Mouse (Mus musculus) limb, embryonic 11.5 days (tissue): Measurements from ENCODE around the gene Eif5. TPM values are rescaled to one million over a fixed set of nuclear protein-coding genes. Genes with fewer than 3 reads are reported as not detected.

Source experiments
- ATAC-seq: fragments of 200-750 bp; cut with Nextera tagmentation; 2 replicates; pipeline ENCODE4 v1.8.0; 2017; ENCODE audit warnings: low read depth; ENCODE audit not compliant: insufficient number of reproducible peaks, low FRiP score, low TSS enrichment
- DNase-seq: peaks from one replicate; pipeline ENCODE4 v3.0.0-alpha.2; 2015; ENCODE audit warnings: low spot score
- H3K27ac ChIP-seq: fragments of 300-500 bp; sonication (generic); replicated peaks from 2 replicates; pipeline ENCODE4 v1.5.1; 2014; ENCODE audit warnings: low read depth, mild to moderate bottlenecking, low read length
- H3K27me3 ChIP-seq: fragments of 300-500 bp; sonication (generic); 2 replicates; pipeline ENCODE4 v1.6.1; 2014; ENCODE audit warnings: mild to moderate bottlenecking, low read length, mixed read lengths; ENCODE audit not compliant: control insufficient read depth, insufficient read depth
- H3K36me3 ChIP-seq: fragments of 300-500 bp; sonication (generic); 2 replicates; pipeline ENCODE4 v1.6.1; 2014; ENCODE audit warnings: mild to moderate bottlenecking, low read length, moderate library complexity, mixed read lengths; ENCODE audit not compliant: control insufficient read depth, insufficient read depth
- H3K4me1 ChIP-seq: fragments of 300-500 bp; sonication (generic); 2 replicates; pipeline ENCODE4 v1.6.1; 2014; ENCODE audit warnings: low read length, mixed read lengths; ENCODE audit not compliant: control insufficient read depth, insufficient read depth
- H3K4me2 ChIP-seq: fragments of 300-500 bp; sonication (generic); 2 replicates; pipeline ENCODE4 v1.6.1; 2014; ENCODE audit warnings: low read depth, mild to moderate bottlenecking, moderate library complexity; ENCODE audit not compliant: severe bottlenecking
- H3K4me3 ChIP-seq: fragments of 300-500 bp; sonication (generic); 2 replicates; pipeline ENCODE4 v1.5.1; 2014; ENCODE audit warnings: low read depth, low read length
- H3K9ac ChIP-seq: fragments of 300-500 bp; sonication (generic); 2 replicates; pipeline ENCODE4 v1.6.1; 2014; ENCODE audit warnings: mild to moderate bottlenecking, low read length
- H3K9me3 ChIP-seq: fragments of 300-500 bp; sonication (generic); 2 replicates; pipeline ENCODE4 v1.6.1; 2016; ENCODE audit warnings: low read length; ENCODE audit not compliant: control insufficient read depth
- WGBS: fragments of 180-500 bp; shearing (Covaris S2); extraction: QIAGEN DNeasy Blood & Tissue Kit; methylation state at CpG from one replicate; pipeline ENCODE4 v1.1.7; 2014; 5-methylcytosine and 5-hydroxymethylcytosine counted together
- polyA plus RNA-seq: library from polyadenylated mRNA; unstranded; fragments of >200 nt; fragmentation: Nextera tagmentation; extraction: Ambion mirVana; gene quantifications from 2 replicates; pipeline ENCODE4 v1.2.1, GENCODE M21; 2014

Gene Eif5
- polyA plus RNA-seq, 1 experiment from 2014 or later = 666 TPM

GRCm38 (mm10) chr12:111515920-111516319 lies 21.9 kb upstream of the Eif5 start:
- WGBS = 88% methylated on average over 5 of the region's 5 CpGs
- H3K27ac ChIP-seq = no peak overlapping the region
- H3K9ac ChIP-seq = no peak overlapping the region
- no peaks in the 10 kb centered on the region for H3K36me3 ChIP-seq
- H3K27me3 ChIP-seq = no peaks in the 10 kb centered on the region
- no peaks in the 10 kb centered on the region; the same call in 1 of the 2 replicates for H3K9me3 ChIP-seq
- no peak overlapping the region for H3K4me3 ChIP-seq
- H3K4me1 ChIP-seq = no peaks in the 10 kb centered on the region
- no peak overlapping the region for H3K4me2 ChIP-seq
- DNase-seq (no peak), ATAC-seq (no peak)

GRCm38 (mm10) chr12:111516826-111517225 lies 21.0 kb upstream of the Eif5 start:
- no peak for DNase-seq
- H3K27ac ChIP-seq = no peak overlapping the region
- H3K9ac ChIP-seq = no peak overlapping the region
- H3K9me3 ChIP-seq = no peaks in the 10 kb centered on the region; the same call in 1 of the 2 replicates
- H3K27me3 ChIP-seq = no peaks in the 10 kb centered on the region
- no peaks in the 10 kb centered on the region for H3K4me1 ChIP-seq
- no peak overlapping the region for H3K4me3 ChIP-seq
- H3K36me3 ChIP-seq = no peaks in the 10 kb centered on the region
- WGBS = 88% methylated on average over 6 of the region's 6 CpGs
- ATAC-seq = no peak
- no peak overlapping the region for H3K4me2 ChIP-seq

GRCm38 (mm10) chr12:111517901-111518300 lies 19.9 kb upstream of the Eif5 start:
- no peak overlapping the region for H3K9ac ChIP-seq
- H3K27me3 ChIP-seq = no peaks in the 10 kb centered on the region
- ATAC-seq (no peak), DNase-seq (no peak)
- H3K4me1 ChIP-seq = no peaks in the 10 kb centered on the region
- H3K4me2 ChIP-seq = no peak overlapping the region
- H3K36me3 ChIP-seq = no peaks in the 10 kb centered on the region
- no peak overlapping the region for H3K27ac ChIP-seq
- H3K9me3 ChIP-seq = no peaks in the 10 kb centered on the region; the same call in 1 of the 2 replicates
- no peak overlapping the region for H3K4me3 ChIP-seq
- WGBS = 60% methylated on average over 4 of the region's 4 CpGs

- no peak for ATAC-seq
Measured at GRCm38 (mm10) chr12:111518391-111518790, 19.4 kb upstream of the Eif5 start.

GRCm38 (mm10) chr12:111519821-111520220 lies 18.0 kb upstream of the Eif5 start:
- Histone ChIP-seq H3K4me2 (no peak overlapping the region), H3K27me3 (no peaks in the 10 kb centered on the region), H3K36me3 (no peaks in the 10 kb centered on the region), H3K4me3 (no peak overlapping the region), H3K4me1 (no peaks in the 10 kb centered on the region), H3K9ac (no peak overlapping the region), H3K27ac (no peak overlapping the region), H3K9me3 (no peaks in the 10 kb centered on the region; the same call in 1 of the 2 replicates)
- 58% methylated on average over 5 of the region's 5 CpGs for WGBS
- DNase-seq = no peak
- no peak for ATAC-seq

More at GRCm38 (mm10) chr12:111518391-111518790, 19.4 kb upstream of the Eif5 start:
- Histone ChIP-seq H3K27me3 (no peaks in the 10 kb centered on the region), H3K9me3 (no peaks in the 10 kb centered on the region; the same call in 1 of the 2 replicates), H3K4me3 (no peak overlapping the region), H3K27ac (no peak overlapping the region), H3K4me2 (no peak overlapping the region), H3K9ac (no peak overlapping the region), H3K4me1 (no peaks in the 10 kb centered on the region), H3K36me3 (no peaks in the 10 kb centered on the region)
- 90% methylated on average over 9 of the region's 9 CpGs for WGBS
- DNase-seq = no peak

- no peak for ATAC-seq
- DNase-seq = no peak
- Histone ChIP-seq H3K27ac (no peak overlapping the region), H3K4me3 (no peak overlapping the region), H3K9ac (no peak overlapping the region), H3K9me3 (no peaks in the 10 kb centered on the region; the same call in 1 of the 2 replicates), H3K4me2 (no peak overlapping the region), H3K4me1 (no peaks in the 10 kb centered on the region), H3K27me3 (no peaks in the 10 kb centered on the region), H3K36me3 (no peaks in the 10 kb centered on the region)
- WGBS = 84% methylated on average over 2 of the region's 2 CpGs
Measured at GRCm38 (mm10) chr12:111520994-111521393, 16.8 kb upstream of the Eif5 start.

- DNase-seq = no peak
- no peaks in the 10 kb centered on the region; the same call in 1 of the 2 replicates for H3K9me3 ChIP-seq
- WGBS = 74% methylated on average over 1 of the region's 1 CpGs
- no peak overlapping the region for H3K4me3 ChIP-seq
- H3K9ac ChIP-seq = no peak overlapping the region
- H3K4me2 ChIP-seq = no peak overlapping the region
- H3K27me3 ChIP-seq = no peaks in the 10 kb centered on the region
- H3K27ac ChIP-seq = no peak overlapping the region
- H3K4me1 ChIP-seq = no peaks in the 10 kb centered on the region
- no peak for ATAC-seq
- H3K36me3 ChIP-seq = no peaks in the 10 kb centered on the region
Measured at GRCm38 (mm10) chr12:111524469-111524868, 13.3 kb upstream of the Eif5 start.

- no peak overlapping the region for H3K9ac ChIP-seq
- WGBS = 84% methylated on average over 3 of the region's 3 CpGs
- ATAC-seq = no peak
- H3K4me3 ChIP-seq = no peak overlapping the region
- no peak overlapping the region for H3K27ac ChIP-seq
- H3K4me1 ChIP-seq = no peaks in the 10 kb centered on the region
- DNase-seq = no peak
- H3K9me3 ChIP-seq = no peaks in the 10 kb centered on the region; the same call in 1 of the 2 replicates
- H3K36me3 ChIP-seq = no peaks in the 10 kb centered on the region
- H3K27me3 ChIP-seq = no peaks in the 10 kb centered on the region
- no peak overlapping the region for H3K4me2 ChIP-seq
Measured at GRCm38 (mm10) chr12:111524883-111525282, 12.9 kb upstream of the Eif5 start.

- Histone ChIP-seq H3K4me1 (no peaks in the 10 kb centered on the region), H3K4me3 (no peak overlapping the region), H3K9me3 (no peaks in the 10 kb centered on the region), H3K4me2 (no peak overlapping the region), H3K36me3 (no peaks in the 10 kb centered on the region), H3K27me3 (no peaks in the 10 kb centered on the region), H3K27ac (no peak overlapping the region), H3K9ac (no peak overlapping the region)
- 65% methylated on average over 8 of the region's 8 CpGs for WGBS
- no peak for DNase-seq
- no peak for ATAC-seq
Measured at GRCm38 (mm10) chr12:111527643-111528281, 10.1 kb upstream of the Eif5 start.
